Mouse (Mus musculus): ENCODE data around the gene Foxp1.

- no peak for TF ChIP-seq CTCF (IDR thresholded peaks at IDR 0.05; ENCODE audit: low read depth, low read length)
- no peak for TF ChIP-seq GATA1 (IDR thresholded peaks at IDR 0.05; ENCODE audit: borderline replicate concordance, low read length)
- TF ChIP-seq POLR2AphosphoS5 (IDR thresholded peaks at IDR 0.05; ENCODE audit: insufficient replicate concordance, low read depth, low read length): no peak
- TF ChIP-seq TAL1 (conservative IDR thresholded peaks at IDR 0.05; ENCODE audit: low read depth, low read length): no peak
Observed at GRCm38 (mm10) chr6:99031321-99031903, 491.1 kb downstream of the Foxp1 start.

Measured in G1E (cell line).